Comparison of ENCODE assay signal across 13 mouse cellular contexts in the genomic region with DNA sequence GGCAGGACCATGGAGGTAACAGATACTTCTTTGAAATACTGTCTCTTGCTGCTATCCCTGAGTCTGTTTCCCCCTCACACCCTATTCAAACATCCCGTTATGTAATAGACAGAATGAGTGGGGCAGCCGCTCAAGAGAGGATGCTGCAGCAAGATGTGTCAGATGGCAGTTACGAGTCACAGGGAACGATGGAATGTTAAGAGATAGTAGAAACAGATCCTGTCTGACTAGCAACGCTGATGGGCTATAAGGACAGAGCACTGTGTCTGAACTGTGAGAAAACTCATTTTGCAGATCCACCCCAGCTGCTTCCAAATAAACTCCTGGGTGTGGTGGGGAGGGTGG. TPM values are rescaled to one million over a fixed set of nuclear protein-coding genes. Genes with fewer than 3 reads are reported as not detected.
DNase-seq lines count a peak whose midpoint lies in the region; ATAC-seq lines count a peak whose summit lies in the region.
"Had no signal": no experiment of that assay in that cellular context is flagged by ENCODE, and none has a peak within 500 bp of the region (broad histone marks: within the 10 kb centered on the region; RNA-seq: fewer than 3 reads in every experiment).

No protein-coding gene starts in this region.

- H3K36me3 ChIP-seq in hindbrain, embryonic 10.5 days = no peaks in the 10 kb centered on the region
- H3K36me3 ChIP-seq in hindbrain, embryonic 16.5 days (ENCODE audit: control insufficient read depth, insufficient read depth, low read length) = no peaks in the 10 kb centered on the region
- H3K36me3 ChIP-seq in forebrain, embryonic 15.5 days = no peaks in the 10 kb centered on the region
- H3K36me3 ChIP-seq in midbrain, embryonic 14.5 days (ENCODE audit: control insufficient read depth, insufficient read depth, low read length) = no peaks in the 10 kb centered on the region
- no peaks in the 10 kb centered on the region for H3K36me3 ChIP-seq in neural tube, embryonic 15.5 days

- H3K27ac ChIP-seq in hindbrain, embryonic 10.5 days = peak overlapping the region; percentile 82
- no peak overlapping the region for H3K27ac ChIP-seq in hindbrain, embryonic 16.5 days (ENCODE audit: low read depth, low read length)
- H3K27ac ChIP-seq in forebrain, embryonic 15.5 days (replicated peaks) = no peak overlapping the region
- no peak overlapping the region for H3K27ac ChIP-seq in midbrain, embryonic 14.5 days (replicated peaks; ENCODE audit: low read depth, low read length)
- no peak overlapping the region for H3K27ac ChIP-seq in neural tube, embryonic 15.5 days (replicated peaks)

- no peak overlapping the region for H3K4me3 ChIP-seq in hindbrain, embryonic 10.5 days
- H3K4me3 ChIP-seq in hindbrain, embryonic 16.5 days (ENCODE audit: low read length) = no peak overlapping the region
- H3K4me3 ChIP-seq in forebrain, embryonic 15.5 days = no peak overlapping the region
- no peak overlapping the region for H3K4me3 ChIP-seq in midbrain, embryonic 14.5 days (replicated peaks; ENCODE audit: low read depth, low read length)
- H3K4me3 ChIP-seq in neural tube, embryonic 15.5 days (replicated peaks) = no peak overlapping the region

- WGBS in hindbrain, embryonic 10.5 days = 31% methylated on average over 5 of the region's 5 CpGs
- WGBS in hindbrain, embryonic 16.5 days = 44% methylated on average over 5 of the region's 5 CpGs
- whole genome bisulfite sequencing in forebrain, embryonic 15.5 days = 39% methylated on average over 5 of the region's 5 CpGs
- 26% methylated on average over 5 of the region's 5 CpGs for WGBS in midbrain, embryonic 14.5 days
- 45% methylated on average over 5 of the region's 5 CpGs for WGBS in neural tube, embryonic 15.5 days

- no peaks in the 10 kb centered on the region for H3K27me3 ChIP-seq in hindbrain, embryonic 10.5 days (ENCODE audit: insufficient read depth, poor library complexity, severe bottlenecking)
- no peaks in the 10 kb centered on the region for H3K27me3 ChIP-seq in hindbrain, embryonic 16.5 days (replicated peaks; ENCODE audit: control insufficient read depth, insufficient read depth, low read length)
- no peaks in the 10 kb centered on the region for H3K27me3 ChIP-seq in forebrain, embryonic 15.5 days
- no peaks in the 10 kb centered on the region for H3K27me3 ChIP-seq in midbrain, embryonic 14.5 days (ENCODE audit: control insufficient read depth, insufficient read depth, low read length)
- H3K27me3 ChIP-seq in neural tube, embryonic 15.5 days (replicated peaks) = no peaks in the 10 kb centered on the region

- H3K9ac ChIP-seq in hindbrain, embryonic 16.5 days (ENCODE audit: low read depth, low read length) = no peak overlapping the region
- H3K9ac ChIP-seq in forebrain, embryonic 15.5 days (replicated peaks) = no peak overlapping the region
- H3K9ac ChIP-seq in midbrain, embryonic 14.5 days (replicated peaks; ENCODE audit: low read length) = no peak overlapping the region
- no peak overlapping the region for H3K9ac ChIP-seq in neural tube, embryonic 15.5 days (replicated peaks)

- ATAC-seq in hindbrain, embryonic 16.5 days = no peak
- 0 out of 2 replicates have a peak, but pooled peaks have one; percentile 16 for ATAC-seq in forebrain, embryonic 15.5 days (replicated peaks)
- no peak for ATAC-seq in midbrain, embryonic 14.5 days (ENCODE audit: low FRiP score, low TSS enrichment)
- no peak for ATAC-seq in neural tube, embryonic 15.5 days (ENCODE audit: low FRiP score)
- ATAC-seq: intestine, postnatal 0 days had no signal

- H3K4me1 ChIP-seq in hindbrain, embryonic 10.5 days (replicated peaks) = peaks cover 25% of the 10 kb centered on the region
- H3K4me1 ChIP-seq in hindbrain, embryonic 16.5 days (ENCODE audit: control insufficient read depth, insufficient read depth, low read depth, low read length) = no peaks in the 10 kb centered on the region; the same call in 1 of the 2 replicates
- peaks cover 8% of the 10 kb centered on the region; the same call in 1 of the 2 replicates for H3K4me1 ChIP-seq in forebrain, embryonic 15.5 days
- H3K4me1 ChIP-seq in midbrain, embryonic 14.5 days (ENCODE audit: control insufficient read depth, insufficient read depth, low read length) = peaks cover 13% of the 10 kb centered on the region
- H3K4me1 ChIP-seq in neural tube, embryonic 15.5 days = no peaks in the 10 kb centered on the region

- H3K9me3 ChIP-seq in hindbrain, embryonic 10.5 days = no peaks in the 10 kb centered on the region
- H3K9me3 ChIP-seq in hindbrain, embryonic 16.5 days (ENCODE audit: control insufficient read depth, low read length) = no peaks in the 10 kb centered on the region
- H3K9me3 ChIP-seq in forebrain, embryonic 15.5 days = no peaks in the 10 kb centered on the region
- no peaks in the 10 kb centered on the region for H3K9me3 ChIP-seq in midbrain, embryonic 14.5 days (ENCODE audit: control insufficient read depth, low read length)
- no peaks in the 10 kb centered on the region for H3K9me3 ChIP-seq in neural tube, embryonic 15.5 days (replicated peaks)

- DNase-seq in hindbrain, embryonic 10.5 days (ENCODE audit: low spot score) = peak; percentile 33
- peak; percentile 46 for DNase-seq in right cerebral cortex, adult 18-20 months
- no peak for DNase-seq in right cerebral cortex, postnatal 10 days (ENCODE audit: low spot score in 2 of 2)
- DNase-seq in midbrain, embryonic 14.5 days = peak; percentile 24
- DNase-seq in neural tube, embryonic 10.5 days (ENCODE audit: extremely low spot score, low spot score) = no peak
- DNase-seq: cerebellum, adult 9-10 months; gastrocnemius, postnatal 14 days; lung, adult 2 months; thymus, postnatal 36 days had no signal

- no peak overlapping the region for H3K4me2 ChIP-seq in hindbrain, embryonic 16.5 days (ENCODE audit: low read length)
- no peak overlapping the region for H3K4me2 ChIP-seq in forebrain, embryonic 15.5 days (replicated peaks)
- 0 out of 2 replicates have a peak overlapping the region, but pooled peaks have one; percentile 8 for H3K4me2 ChIP-seq in midbrain, embryonic 14.5 days (ENCODE audit: low read length)
- no peak overlapping the region for H3K4me2 ChIP-seq in neural tube, embryonic 15.5 days

RNA-seq across cellular contexts. Expression of a gene that starts 23.9 kb away (rescaled TPM):
- 200 and 214 TPM in 2 replicates for polyA plus RNA-seq in hindbrain, embryonic 10.5 days (2016; fragmentation: Nextera tagmentation; extraction: Ambion mirVana)
- polyA plus RNA-seq in hindbrain, embryonic 16.5 days (2015; fragmentation: Nextera tagmentation; extraction: Ambion mirVana) = 140 and 141 TPM in 2 replicates
- 137 and 141 TPM in 2 replicates for polyA plus RNA-seq in forebrain, embryonic 15.5 days (2015; fragmentation: Nextera tagmentation; extraction: Ambion mirVana)
- 96.7 and 111 TPM in 2 replicates for polyA plus RNA-seq in midbrain, embryonic 14.5 days (2014; fragmentation: Nextera tagmentation; extraction: Ambion mirVana)
- polyA plus RNA-seq in neural tube, embryonic 15.5 days (2015; fragmentation: Nextera tagmentation; extraction: Ambion mirVana) = 132 and 154 TPM in 2 replicates

Comparison
In these comparisons a context has a peak if more than half of its experiments do, and no peak if none do; other contexts are left out.
1. DNase-seq: peak in hindbrain, embryonic 10.5 days (single experiment), right cerebral cortex, adult 18-20 months (single experiment) and midbrain, embryonic 14.5 days (single experiment); none in right cerebral cortex, postnatal 10 days (0 of 2) and neural tube, embryonic 10.5 days (single experiment).